In genomic region chr5:38520838-38521237, GRCm38 (mm10) we compare ENCODE assay signal across 17 mouse cellular contexts.
"Had no signal": no experiment of that assay in that cellular context is flagged by ENCODE, and none has a peak within 500 bp of the region (broad histone marks: within the 10 kb centered on the region; RNA-seq: fewer than 3 reads in every experiment).

No protein-coding gene starts in this region.

- H3K4me1 ChIP-seq: lung, embryonic 15.5 days; midbrain, embryonic 10.5 days; midbrain, embryonic 12.5 days; midbrain, embryonic 15.5 days; neural tube, embryonic 12.5 days; stomach, embryonic 15.5 days had no signal

- H3K4me3 ChIP-seq: liver, embryonic 15.5 days; lung, embryonic 15.5 days; midbrain, embryonic 10.5 days; midbrain, embryonic 12.5 days; midbrain, embryonic 15.5 days; neural tube, embryonic 12.5 days; stomach, embryonic 15.5 days had no signal

- H3K27me3 ChIP-seq: liver, embryonic 15.5 days; lung, embryonic 15.5 days; midbrain, embryonic 12.5 days; midbrain, embryonic 15.5 days; neural tube, embryonic 12.5 days; stomach, embryonic 15.5 days had no signal

- H3K4me2 ChIP-seq: liver, embryonic 15.5 days; lung, embryonic 15.5 days; midbrain, embryonic 12.5 days; midbrain, embryonic 15.5 days; neural tube, embryonic 12.5 days; stomach, embryonic 15.5 days had no signal

- ATAC-seq: liver, postnatal 0 days; lung, postnatal 0 days; midbrain, embryonic 15.5 days had no signal

- H3K36me3 ChIP-seq: midbrain, embryonic 15.5 days had no signal

- H3K9me3 ChIP-seq: liver, embryonic 15.5 days; lung, embryonic 15.5 days; midbrain, embryonic 10.5 days; midbrain, embryonic 12.5 days; midbrain, embryonic 15.5 days; neural tube, embryonic 12.5 days; stomach, embryonic 15.5 days had no signal

- DNase-seq: liver, postnatal 0 days; lung, adult 2 months; lung, postnatal 14 days; lung, postnatal 36 days; right cerebral cortex, postnatal 14 days; thymus, adult 2 months; thymus, postnatal 25 days; thymus, postnatal 4 days had no signal

- H3K27ac ChIP-seq: liver, embryonic 15.5 days; lung, embryonic 15.5 days; midbrain, embryonic 10.5 days; midbrain, embryonic 12.5 days; midbrain, embryonic 15.5 days; neural tube, embryonic 12.5 days; stomach, embryonic 15.5 days; stomach, postnatal 0 days had no signal

- H3K9ac ChIP-seq: liver, embryonic 15.5 days; liver, postnatal 0 days; lung, embryonic 15.5 days; midbrain, embryonic 12.5 days; midbrain, embryonic 15.5 days; neural tube, embryonic 12.5 days; stomach, embryonic 15.5 days had no signal
